Mouse (Mus musculus): ENCODE measurements around the gene Aqp6. TPM values are rescaled to one million over a fixed set of nuclear protein-coding genes. Genes with fewer than 3 reads are reported as not detected.

The Aqp6 gene
- polyA plus RNA-seq, 1 experiment from 2014 or later: not detected

DNA sequence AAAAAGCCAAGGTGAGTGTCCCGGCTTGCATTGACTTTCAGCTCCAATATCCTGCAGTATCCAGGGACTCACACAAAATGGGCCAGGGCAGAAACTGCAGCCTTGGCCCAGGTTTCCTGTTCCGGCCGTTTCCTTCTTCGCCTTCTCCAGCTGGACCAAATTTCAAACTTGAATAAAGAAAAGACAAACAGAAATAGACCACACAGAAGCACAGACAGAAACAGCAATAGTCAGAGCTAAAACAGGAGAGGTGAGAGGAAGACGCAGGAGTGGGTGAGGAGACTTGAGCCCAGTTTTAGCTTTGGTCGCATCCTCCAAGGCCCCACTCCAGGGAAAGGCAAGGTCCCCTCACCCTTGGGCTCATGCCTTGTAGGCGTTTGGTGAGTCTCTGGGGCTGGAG lies 2.0 kb downstream of the Aqp6 start:
- no peak overlapping the region for H3K27ac ChIP-seq (replicated peaks)
- H3K4me1 ChIP-seq: peaks cover 83% of the 10 kb centered on the region
- H3K27me3 ChIP-seq (ENCODE audit: low read depth, poor library complexity, severe bottlenecking): peaks cover 88% of the 10 kb centered on the region

DNA sequence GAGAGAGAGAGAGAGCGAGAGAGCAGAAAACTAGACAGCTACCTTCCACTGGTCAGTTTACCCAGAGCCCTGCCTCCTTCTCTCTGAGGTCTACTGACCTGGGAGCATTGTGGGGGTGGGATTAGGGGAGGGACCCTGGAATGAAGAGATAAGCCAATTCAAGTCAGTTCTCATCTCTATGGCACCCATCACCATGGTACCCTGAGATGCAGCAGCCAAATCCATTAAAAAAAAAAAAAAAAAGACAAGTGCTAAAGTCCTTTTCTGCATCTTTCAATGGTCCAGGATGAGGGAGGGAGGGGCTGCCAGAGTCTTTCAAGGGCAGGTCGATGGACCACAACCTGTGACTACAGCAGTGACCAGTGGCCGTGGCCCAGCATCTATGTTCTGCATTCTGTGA lies 4.4 kb downstream of the Aqp6 start:
- peak; percentile 11 for DNase-seq (ENCODE audit: low spot score)
- Histone ChIP-seq H3K27me3 (ENCODE audit: low read depth, poor library complexity, severe bottlenecking) (peaks cover 84% of the 10 kb centered on the region), H3K4me3 (no peak overlapping the region), H3K9me3 (replicated peaks) (no peaks in the 10 kb centered on the region), H3K27ac (replicated peaks) (no peak overlapping the region), H3K36me3 (no peaks in the 10 kb centered on the region), H3K4me1 (peaks cover 72% of the 10 kb centered on the region)
- whole genome bisulfite sequencing: 64% methylated on average over 3 of the region's 3 CpGs

More for the DNA sequence above, 2.0 kb downstream of the Aqp6 start:
- Histone ChIP-seq H3K9me3 (replicated peaks) (no peaks in the 10 kb centered on the region), H3K4me3 (no peak overlapping the region), H3K36me3 (no peaks in the 10 kb centered on the region)
- no peak for DNase-seq (ENCODE audit: low spot score)
- WGBS: 89% methylated on average over 7 of the region's 7 CpGs

- H3K27ac ChIP-seq (replicated peaks): no peak overlapping the region; the same call in 1 of the 2 replicates
- peaks cover 84% of the 10 kb centered on the region for H3K27me3 ChIP-seq (ENCODE audit: low read depth, poor library complexity, severe bottlenecking)
- H3K9me3 ChIP-seq (replicated peaks): no peaks in the 10 kb centered on the region
- no peak for DNase-seq (ENCODE audit: low spot score)
- 36% methylated on average over 5 of the region's 5 CpGs for WGBS
- peaks cover 71% of the 10 kb centered on the region for H3K4me1 ChIP-seq
- H3K4me3 ChIP-seq: no peak overlapping the region
- H3K36me3 ChIP-seq: no peaks in the 10 kb centered on the region
These were observed 5.3 kb downstream of the Aqp6 start for GRCm38 (mm10) chr15:99606515-99606914.

DNA sequence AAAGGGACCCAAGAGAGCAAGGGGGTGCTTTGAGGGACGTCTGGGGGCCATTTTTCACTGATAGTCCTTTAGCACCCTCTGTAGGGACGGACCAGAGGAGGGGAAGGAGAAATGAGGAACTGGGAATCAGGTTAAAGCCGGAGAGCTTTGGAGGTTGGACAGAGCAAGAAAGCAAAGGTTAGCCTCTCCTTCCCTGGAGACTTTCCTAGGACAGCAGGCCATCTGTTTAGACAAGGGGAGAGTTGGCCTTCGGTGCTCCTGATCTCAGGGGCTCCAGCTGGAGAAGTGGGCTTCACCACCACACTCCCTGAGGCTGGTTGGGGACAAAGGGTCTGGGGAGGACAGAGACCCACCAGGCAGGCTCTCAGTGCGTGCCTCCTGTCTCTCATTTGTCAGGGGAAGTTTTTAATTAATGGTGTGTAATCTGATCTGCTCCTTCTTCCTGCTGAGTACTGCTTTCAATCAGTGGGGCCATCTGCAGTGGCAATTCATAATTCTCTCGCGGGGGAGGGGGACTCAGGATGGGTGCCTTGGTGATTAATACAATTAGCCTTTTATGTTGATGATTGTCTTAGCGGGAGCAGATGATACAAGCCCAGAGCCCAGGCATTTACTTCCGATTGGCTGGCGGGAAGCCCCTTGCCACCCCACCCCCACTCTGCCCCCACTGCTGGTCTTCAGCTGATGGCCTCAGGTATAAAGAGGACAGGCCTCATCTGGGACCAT lies 6.4 kb downstream of the Aqp6 start:
- Histone ChIP-seq H3K27me3 (ENCODE audit: low read depth, poor library complexity, severe bottlenecking) (peaks cover 80% of the 10 kb centered on the region), H3K4me1 (peaks cover 65% of the 10 kb centered on the region)
- 26% methylated on average over 10 of the region's 10 CpGs for WGBS

DNA sequence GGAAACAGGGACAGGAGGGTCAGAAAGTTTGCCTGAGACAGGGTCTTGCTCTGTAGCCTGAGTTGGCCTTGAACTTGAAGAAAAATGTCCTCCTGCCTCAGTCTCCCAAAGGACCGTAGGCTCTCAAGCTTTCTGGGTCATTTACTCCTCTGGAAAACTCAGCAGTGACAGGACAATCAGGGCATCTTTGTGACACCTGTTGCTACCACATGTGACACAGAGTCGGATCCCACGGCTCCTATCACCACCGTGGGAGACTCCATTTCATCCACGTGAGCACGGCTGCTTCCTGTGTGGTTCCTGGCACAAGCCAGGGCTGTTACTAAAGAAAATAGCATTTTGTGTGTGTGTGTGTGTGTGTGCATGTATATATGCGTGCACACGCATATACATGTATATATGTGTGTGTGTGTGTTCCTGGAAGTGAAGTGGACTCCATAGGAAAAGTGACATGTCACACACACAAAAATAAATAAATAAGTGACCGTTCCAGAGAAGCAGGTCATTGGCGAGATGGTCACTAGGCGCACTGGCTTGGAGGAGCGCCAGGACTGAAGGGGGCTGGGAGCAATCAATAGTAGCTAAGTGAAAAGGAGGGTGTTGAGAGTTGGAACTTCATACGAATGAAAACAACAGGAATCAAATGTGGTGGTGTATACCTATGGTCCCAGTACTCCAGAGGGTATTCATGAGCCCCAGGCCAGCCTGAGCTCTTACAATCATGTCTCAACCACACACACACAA lies 7.4 kb downstream of the Aqp6 start:
- H3K4me1 ChIP-seq: peaks cover 60% of the 10 kb centered on the region

More for the DNA sequence above, 6.4 kb downstream of the Aqp6 start:
- no peak for DNase-seq (ENCODE audit: low spot score)
- Histone ChIP-seq H3K9me3 (replicated peaks) (no peaks in the 10 kb centered on the region), H3K36me3 (no peaks in the 10 kb centered on the region), H3K4me3 (no peak overlapping the region), H3K27ac (replicated peaks) (peak overlapping the region; percentile 53; the same call in 1 of the 2 replicates)

DNA sequence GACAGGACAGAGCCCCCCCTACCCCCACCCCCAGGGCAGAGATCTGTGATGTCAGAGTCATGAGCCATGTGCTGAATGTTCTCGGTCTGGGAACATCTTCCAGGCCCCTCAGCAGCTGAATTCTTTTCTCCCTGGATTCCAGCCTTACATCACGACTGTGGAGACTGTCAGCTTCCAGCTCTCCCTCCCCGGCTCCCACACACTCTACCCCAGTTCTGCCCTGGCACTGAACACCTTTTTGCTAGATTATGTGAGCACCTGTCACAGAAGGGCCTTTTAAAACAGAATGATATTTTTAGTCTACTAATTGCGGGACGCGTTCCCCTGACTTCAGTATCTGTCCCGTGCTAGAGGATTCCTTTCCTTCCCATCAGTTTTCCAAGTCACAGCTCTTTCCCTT lies 10.4 kb downstream of the Aqp6 start:
- Histone ChIP-seq H3K9me3 (replicated peaks) (no peaks in the 10 kb centered on the region), H3K4me1 (peaks cover 49% of the 10 kb centered on the region), H3K36me3 (no peaks in the 10 kb centered on the region), H3K27ac (replicated peaks) (no peak overlapping the region), H3K4me3 (no peak overlapping the region), H3K27me3 (ENCODE audit: low read depth, poor library complexity, severe bottlenecking) (peaks cover 64% of the 10 kb centered on the region)
- WGBS: 71% methylated on average over 7 of the region's 7 CpGs
- DNase-seq (ENCODE audit: low spot score): no peak

More for the DNA sequence above, 7.4 kb downstream of the Aqp6 start:
- DNase-seq (ENCODE audit: low spot score): no peak
- Histone ChIP-seq H3K4me3 (no peak overlapping the region), H3K9me3 (replicated peaks) (no peaks in the 10 kb centered on the region), H3K27me3 (ENCODE audit: low read depth, poor library complexity, severe bottlenecking) (peaks cover 72% of the 10 kb centered on the region), H3K36me3 (no peaks in the 10 kb centered on the region), H3K27ac (replicated peaks) (no peak overlapping the region)
- 86% methylated on average over 13 of the region's 13 CpGs for WGBS

GRCm38 (mm10) chr15:99614273-99614672 lies 13.1 kb downstream of the Aqp6 start:
- Histone ChIP-seq H3K36me3 (peaks cover 4% of the 10 kb centered on the region; the same call in 1 of the 2 replicates), H3K27me3 (ENCODE audit: low read depth, poor library complexity, severe bottlenecking) (peaks cover 43% of the 10 kb centered on the region), H3K4me3 (no peak overlapping the region), H3K27ac (replicated peaks) (0 out of 2 replicates have a peak overlapping the region, but pooled peaks have one; percentile 2), H3K4me1 (peaks cover 26% of the 10 kb centered on the region), H3K9me3 (replicated peaks) (no peaks in the 10 kb centered on the region)
- no peak for DNase-seq (ENCODE audit: low spot score)
- WGBS: 74% methylated on average over 13 of the region's 13 CpGs

DNA sequence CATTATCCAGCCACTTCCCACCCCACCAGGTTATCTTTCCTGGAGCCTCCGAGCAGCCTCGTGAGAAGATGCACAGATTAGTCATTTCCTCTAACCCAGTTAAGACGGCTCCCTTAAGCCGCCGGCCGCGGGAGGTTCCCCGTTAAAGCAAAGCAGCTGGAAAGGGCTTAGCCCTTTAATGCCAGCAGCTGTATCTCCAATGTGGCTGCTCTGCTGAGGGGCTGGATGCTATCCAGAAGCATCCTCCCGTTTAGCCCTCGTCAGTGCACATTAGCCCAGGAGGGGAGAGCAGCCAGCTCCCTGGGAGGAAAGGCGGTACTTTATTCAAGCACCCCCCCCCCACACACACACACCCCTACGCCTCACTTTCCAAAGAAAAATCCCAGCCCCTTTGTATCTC lies 13.6 kb downstream of the Aqp6 start:
- no peak for DNase-seq (ENCODE audit: low spot score)
- Histone ChIP-seq H3K9me3 (replicated peaks) (no peaks in the 10 kb centered on the region), H3K36me3 (peaks cover 9% of the 10 kb centered on the region), H3K27me3 (ENCODE audit: low read depth, poor library complexity, severe bottlenecking) (peaks cover 43% of the 10 kb centered on the region), H3K27ac (replicated peaks) (0 out of 2 replicates have a peak overlapping the region, but pooled peaks have one; percentile 2), H3K4me3 (no peak overlapping the region), H3K4me1 (peaks cover 26% of the 10 kb centered on the region)
- WGBS: 8% methylated on average over 12 of the region's 12 CpGs

DNA sequence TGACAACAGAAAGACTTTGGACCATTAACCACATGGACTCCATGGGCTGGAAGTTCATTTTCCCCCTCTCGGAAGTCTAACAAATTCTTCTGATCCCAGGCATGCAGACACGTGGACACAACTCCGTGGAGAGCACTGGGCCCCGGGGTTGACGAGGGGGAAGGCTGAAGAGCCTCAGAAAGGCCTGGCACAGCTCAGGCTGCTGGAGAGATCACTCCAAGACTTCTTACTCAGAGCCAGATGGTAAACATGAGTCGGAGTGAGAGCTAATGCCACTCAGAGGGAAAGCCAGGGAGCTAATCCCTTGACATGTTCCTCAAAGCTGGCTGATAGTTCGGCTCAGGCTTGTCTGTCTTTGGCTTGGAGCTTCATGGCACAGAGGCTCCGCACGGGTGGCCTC lies 14.0 kb downstream of the Aqp6 start:
- DNase-seq (ENCODE audit: low spot score): no peak
- H3K9me3 ChIP-seq (replicated peaks): no peaks in the 10 kb centered on the region
- WGBS: 43% methylated on average over 9 of the region's 9 CpGs
- H3K4me3 ChIP-seq: no peak overlapping the region
- H3K27me3 ChIP-seq (ENCODE audit: low read depth, poor library complexity, severe bottlenecking): peaks cover 40% of the 10 kb centered on the region
- 0 out of 2 replicates have a peak overlapping the region, but pooled peaks have one; percentile 2 for H3K27ac ChIP-seq (replicated peaks)
- H3K4me1 ChIP-seq: peaks cover 26% of the 10 kb centered on the region
- peaks cover 14% of the 10 kb centered on the region for H3K36me3 ChIP-seq

DNA sequence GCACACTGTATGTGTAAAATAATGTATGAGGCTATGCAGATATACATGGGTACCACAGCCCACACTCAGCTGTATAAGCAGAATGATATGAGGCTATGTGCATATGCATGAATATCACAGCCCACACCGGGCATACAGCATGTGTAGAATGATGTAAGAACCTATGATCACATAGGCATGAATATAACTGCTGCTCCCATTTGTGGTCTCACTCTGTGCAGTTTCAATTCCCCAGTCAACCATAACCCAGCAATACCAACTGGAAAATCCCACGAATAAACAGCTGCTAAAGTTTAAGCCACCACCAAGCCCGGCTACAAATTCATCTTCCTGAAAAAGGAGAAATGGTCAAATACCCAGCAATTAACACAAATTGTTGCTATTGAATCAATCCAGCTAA lies 17.4 kb downstream of the Aqp6 start:
- Histone ChIP-seq H3K27me3 (ENCODE audit: low read depth, poor library complexity, severe bottlenecking) (peaks cover 22% of the 10 kb centered on the region), H3K36me3 (peaks cover 48% of the 10 kb centered on the region), H3K27ac (replicated peaks) (no peak overlapping the region), H3K4me3 (no peak overlapping the region), H3K4me1 (peaks cover 14% of the 10 kb centered on the region), H3K9me3 (replicated peaks) (no peaks in the 10 kb centered on the region)
- 92% methylated on average over 3 of the region's 3 CpGs for WGBS
- DNase-seq (ENCODE audit: low spot score): no peak

GRCm38 (mm10) chr15:99619821-99620220 lies 18.6 kb downstream of the Aqp6 start:
- WGBS: 91% methylated on average over 4 of the region's 4 CpGs
- no peak overlapping the region for H3K27ac ChIP-seq (replicated peaks)
- H3K4me3 ChIP-seq: no peak overlapping the region
- no peak for DNase-seq (ENCODE audit: low spot score)
- H3K27me3 ChIP-seq (ENCODE audit: low read depth, poor library complexity, severe bottlenecking): peaks cover 9% of the 10 kb centered on the region
- H3K36me3 ChIP-seq: peaks cover 60% of the 10 kb centered on the region
- H3K4me1 ChIP-seq: peaks cover 9% of the 10 kb centered on the region
- H3K9me3 ChIP-seq (replicated peaks): no peaks in the 10 kb centered on the region

GRCm38 (mm10) chr15:99622063-99622462 lies 20.9 kb downstream of the Aqp6 start:
- H3K9me3 ChIP-seq (replicated peaks): no peaks in the 10 kb centered on the region
- no peak overlapping the region for H3K27ac ChIP-seq (replicated peaks)
- peaks cover 82% of the 10 kb centered on the region for H3K36me3 ChIP-seq
- no peaks in the 10 kb centered on the region for H3K4me1 ChIP-seq
- no peaks in the 10 kb centered on the region for H3K27me3 ChIP-seq (ENCODE audit: low read depth, poor library complexity, severe bottlenecking)
- no peak for DNase-seq (ENCODE audit: low spot score)
- no peak overlapping the region for H3K4me3 ChIP-seq
- WGBS: 94% methylated on average over 11 of the region's 11 CpGs

DNA sequence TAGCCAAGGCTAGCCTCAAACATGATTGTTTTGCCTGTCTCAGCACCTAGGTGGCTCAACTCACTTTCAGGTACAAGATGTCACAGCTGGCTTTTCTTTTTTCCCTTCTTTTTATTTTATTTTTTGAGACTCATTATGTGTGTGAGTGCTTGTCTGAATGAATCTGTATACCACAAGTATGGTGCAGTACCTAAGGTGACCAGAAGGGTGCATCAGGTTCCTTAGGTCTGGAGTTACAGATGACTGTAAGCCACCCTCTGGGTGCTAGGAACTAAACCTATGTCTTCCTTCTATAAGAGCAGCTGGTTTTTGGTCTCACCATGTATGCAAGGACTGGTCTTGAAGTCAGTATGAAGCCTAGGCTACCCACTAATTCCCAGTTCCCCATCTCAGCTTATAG lies 30.4 kb downstream of the Aqp6 start:
- Histone ChIP-seq H3K9me3 (replicated peaks) (0 out of 2 replicates have a peak, but pooled peaks cover 6% of the 10 kb centered on the region), H3K4me3 (no peak overlapping the region), H3K27ac (replicated peaks) (no peak overlapping the region), H3K36me3 (peaks cover 98% of the 10 kb centered on the region), H3K4me1 (no peaks in the 10 kb centered on the region), H3K27me3 (ENCODE audit: low read depth, poor library complexity, severe bottlenecking) (no peaks in the 10 kb centered on the region)
- no peak for DNase-seq (ENCODE audit: low spot score)
